In the genomic region with DNA sequence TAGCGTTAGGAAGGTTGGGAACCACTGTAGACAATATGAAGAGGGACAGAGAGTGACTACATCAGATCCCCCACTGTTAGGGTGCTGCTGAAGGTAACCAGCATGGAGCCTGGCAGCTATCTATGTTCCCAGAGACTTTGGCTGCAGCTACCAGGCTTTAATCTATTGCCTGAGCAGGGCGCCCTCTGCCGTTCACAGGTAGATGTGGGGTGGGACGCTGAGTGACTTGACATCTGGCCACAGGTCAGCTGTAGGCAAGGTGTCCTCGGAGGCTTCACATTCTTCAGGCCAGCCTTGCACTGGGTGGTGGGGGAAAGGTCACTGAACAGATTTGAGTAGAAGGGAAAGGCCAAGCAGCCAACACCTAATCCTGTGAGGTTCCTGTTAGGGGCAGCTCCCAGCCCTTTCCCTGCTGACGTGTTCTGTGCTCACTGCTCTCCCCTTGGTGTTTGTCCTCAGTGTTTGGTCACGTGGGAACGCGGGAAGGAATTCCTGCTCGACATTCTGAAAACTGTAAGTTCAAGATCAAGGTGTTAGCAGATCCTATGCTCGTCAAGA, we compare ENCODE assay signal across 9 mouse cellular contexts. TPM values are rescaled to one million over a fixed set of nuclear protein-coding genes. Genes with fewer than 3 reads are reported as not detected.
DNase-seq lines count a peak whose midpoint lies in the region; ATAC-seq and TF ChIP-seq lines count a peak whose summit lies in the region.
"Had no signal": no experiment of that assay in that cellular context is flagged by ENCODE, and none has a peak within 500 bp of the region (broad histone marks: within the 10 kb centered on the region; RNA-seq: fewer than 3 reads in every experiment).

No protein-coding gene starts in this region.

- H3K4me3 ChIP-seq in intestine, postnatal 0 days (ENCODE audit: low read depth, low read length) = no peak overlapping the region
- no peak overlapping the region for H3K4me3 ChIP-seq in intestine, embryonic 16.5 days (ENCODE audit: low read length)
- H3K4me3 ChIP-seq in embryonic facial prominence, embryonic 14.5 days (ENCODE audit: low read depth, low read length) = no peak overlapping the region
- H3K4me3 ChIP-seq in kidney, adult 2 months (ENCODE audit: insufficient read depth, low read depth, low read length) = no peak overlapping the region
- no peak overlapping the region for H3K4me3 ChIP-seq in limb, embryonic 10.5 days
- H3K4me3 ChIP-seq: erythroblast, embryonic 14.5 days had no signal

- H3K4me1 ChIP-seq in intestine, postnatal 0 days (replicated peaks; ENCODE audit: control insufficient read depth, insufficient read depth, low read length) = no peaks in the 10 kb centered on the region
- H3K4me1 ChIP-seq in intestine, embryonic 16.5 days (ENCODE audit: control insufficient read depth, insufficient read depth, low read length) = no peaks in the 10 kb centered on the region
- no peaks in the 10 kb centered on the region for H3K4me1 ChIP-seq in embryonic facial prominence, embryonic 14.5 days (ENCODE audit: control insufficient read depth, insufficient read depth, low read length)
- H3K4me1 ChIP-seq in kidney, adult 2 months (ENCODE audit: control insufficient read depth, insufficient read depth, low read length) = no peaks in the 10 kb centered on the region
- H3K4me1 ChIP-seq in limb, embryonic 10.5 days = peaks cover under 1% of the 10 kb centered on the region; the same call in 1 of the 2 replicates

- H3K27me3 ChIP-seq in intestine, postnatal 0 days (replicated peaks; ENCODE audit: control insufficient read depth, insufficient read depth, low read length) = 0 out of 2 replicates have a peak, but pooled peaks cover 5% of the 10 kb centered on the region
- H3K27me3 ChIP-seq in intestine, embryonic 16.5 days (replicated peaks; ENCODE audit: control insufficient read depth, insufficient read depth, low read length) = peaks cover 8% of the 10 kb centered on the region; the same call in 1 of the 2 replicates
- H3K27me3 ChIP-seq in embryonic facial prominence, embryonic 14.5 days (replicated peaks; ENCODE audit: control insufficient read depth, insufficient read depth, low read length) = peaks cover 19% of the 10 kb centered on the region; the same call in 1 of the 2 replicates
- no peaks in the 10 kb centered on the region for H3K27me3 ChIP-seq in kidney, adult 2 months (replicated peaks; ENCODE audit: control insufficient read depth, insufficient read depth, low read length)
- peaks cover 89% of the 10 kb centered on the region for H3K27me3 ChIP-seq in limb, embryonic 10.5 days (ENCODE audit: low read depth, poor library complexity, severe bottlenecking)

- whole genome bisulfite sequencing in intestine, postnatal 0 days = 12% methylated on average over 11 of the region's 11 CpGs
- WGBS in intestine, embryonic 16.5 days = 15% methylated on average over 11 of the region's 11 CpGs
- WGBS in embryonic facial prominence, embryonic 14.5 days = 20% methylated on average over 11 of the region's 11 CpGs
- WGBS in kidney, adult 2 months = 19% methylated on average over 11 of the region's 11 CpGs
- 18% methylated on average over 11 of the region's 11 CpGs for WGBS in limb, embryonic 10.5 days

- H3K36me3 ChIP-seq in intestine, postnatal 0 days (ENCODE audit: control insufficient read depth, insufficient read depth) = no peaks in the 10 kb centered on the region
- H3K36me3 ChIP-seq in intestine, embryonic 16.5 days (ENCODE audit: control insufficient read depth, insufficient read depth, low read length) = no peaks in the 10 kb centered on the region
- H3K36me3 ChIP-seq in embryonic facial prominence, embryonic 14.5 days (ENCODE audit: control insufficient read depth, insufficient read depth, low read length) = no peaks in the 10 kb centered on the region
- no peaks in the 10 kb centered on the region for H3K36me3 ChIP-seq in kidney, adult 2 months (ENCODE audit: control insufficient read depth, insufficient read depth, low read length)
- no peaks in the 10 kb centered on the region for H3K36me3 ChIP-seq in limb, embryonic 10.5 days

- ATAC-seq in intestine, postnatal 0 days = no peak
- no peak for ATAC-seq in intestine, embryonic 16.5 days
- ATAC-seq in embryonic facial prominence, embryonic 14.5 days (ENCODE audit: low read depth) = no peak

- TF ChIP-seq CTCF in intestine, postnatal 0 days (IDR thresholded peaks at IDR 0.05; ENCODE audit: low read depth) = peak; percentile 90
- peak; percentile 80 for TF ChIP-seq CTCF in kidney, adult 2 months (conservative IDR thresholded peaks at IDR 0.05; ENCODE audit: insufficient read depth, insufficient read length, low read depth, low read length)

- no peaks in the 10 kb centered on the region for H3K9me3 ChIP-seq in intestine, postnatal 0 days (ENCODE audit: control insufficient read depth)
- H3K9me3 ChIP-seq in intestine, embryonic 16.5 days (ENCODE audit: control insufficient read depth, low read length) = no peaks in the 10 kb centered on the region
- H3K9me3 ChIP-seq in embryonic facial prominence, embryonic 14.5 days (ENCODE audit: control insufficient read depth, low read length) = no peaks in the 10 kb centered on the region
- no peaks in the 10 kb centered on the region for H3K9me3 ChIP-seq in limb, embryonic 10.5 days (replicated peaks)

- DNase-seq in adrenal gland, postnatal 36 days = peak; percentile 78 to 83
- peak; percentile 68 for DNase-seq in embryonic facial prominence, embryonic 14.5 days (ENCODE audit: low spot score)
- DNase-seq in kidney, adult 2 months = peak; percentile 80
- DNase-seq in limb, embryonic 10.5 days (ENCODE audit: low spot score) = peak; percentile 82
- DNase-seq in retina, adult 2 months (ENCODE audit: low read depth, low spot score) = peak; percentile 22
- peak; percentile 50 for DNase-seq in urinary bladder, adult 2 months (ENCODE audit: low spot score)

- TF ChIP-seq POLR2A in kidney, adult 2 months (IDR thresholded peaks at IDR 0.05; ENCODE audit: low read depth, low read length) = no peak

- no peak overlapping the region for H3K9ac ChIP-seq in intestine, postnatal 0 days (ENCODE audit: low read depth, low read length)
- no peak overlapping the region for H3K9ac ChIP-seq in intestine, embryonic 16.5 days (ENCODE audit: low read depth, low read length)
- no peak overlapping the region for H3K9ac ChIP-seq in embryonic facial prominence, embryonic 14.5 days (ENCODE audit: low read depth, low read length)

- H3K27ac ChIP-seq in intestine, postnatal 0 days (ENCODE audit: low read depth, low read length) = no peak overlapping the region
- no peak overlapping the region for H3K27ac ChIP-seq in intestine, embryonic 16.5 days (ENCODE audit: low read length)
- no peak overlapping the region for H3K27ac ChIP-seq in embryonic facial prominence, embryonic 14.5 days (replicated peaks; ENCODE audit: low read depth, low read length)
- H3K27ac ChIP-seq in kidney, adult 2 months (ENCODE audit: insufficient read depth, low read depth, low read length) = no peak overlapping the region
- no peak overlapping the region for H3K27ac ChIP-seq in limb, embryonic 10.5 days

- no peak overlapping the region for H3K4me2 ChIP-seq in intestine, postnatal 0 days (replicated peaks; ENCODE audit: low read depth)
- no peak overlapping the region for H3K4me2 ChIP-seq in intestine, embryonic 16.5 days (ENCODE audit: low read depth, low read length)
- no peak overlapping the region for H3K4me2 ChIP-seq in embryonic facial prominence, embryonic 14.5 days (ENCODE audit: low read depth, low read length)

RNA-seq across cellular contexts. Expression of a gene that starts 11.3 kb away (rescaled TPM):
- polyA plus RNA-seq in intestine, postnatal 0 days (2015; fragmentation: Nextera tagmentation; extraction: Ambion mirVana) = 0.29 and 0.50 TPM in 2 replicates
- not detected in 2 replicates for polyA plus RNA-seq in intestine, embryonic 16.5 days (2015; fragmentation: Nextera tagmentation; extraction: Ambion mirVana)
- not detected for total RNA-seq in adrenal gland, postnatal 36 days (2021)
- polyA plus RNA-seq in embryonic facial prominence, embryonic 14.5 days (2014; fragmentation: Nextera tagmentation; extraction: Ambion mirVana) = not detected in 2 replicates
- polyA plus RNA-seq in kidney, adult 2 months (2012; rRNA removed) = 0.14 and 0.19 TPM in 2 replicates
- polyA plus RNA-seq in limb, embryonic 10.5 days (2016; fragmentation: Nextera tagmentation; extraction: Ambion mirVana) = not detected in 2 replicates
- not detected in 2 replicates for polyA plus RNA-seq in urinary bladder, adult 2 months (2012; rRNA removed)
- polyA plus RNA-seq: erythroblast, embryonic 14.5 days had no signal

Comparison
In these comparisons a context has a peak if more than half of its experiments do, and no peak if none do; other contexts are left out.
1. DNase-seq: peak in every context shown above with its lines; median percentile 82 in limb, embryonic 10.5 days; 80 in adrenal gland, postnatal 36 days; 80 in kidney, adult 2 months; 68 in embryonic facial prominence, embryonic 14.5 days; 50 in urinary bladder, adult 2 months; 22 in retina, adult 2 months.